Mouse (Mus musculus) right cerebral cortex, postnatal 25 days (tissue): Measurements from ENCODE around the gene Rbm18.

Source experiments
- DNase-seq: peaks from one replicate; pipeline ENCODE4 v3.0.0; 2022

The Rbm18 gene

DNA sequence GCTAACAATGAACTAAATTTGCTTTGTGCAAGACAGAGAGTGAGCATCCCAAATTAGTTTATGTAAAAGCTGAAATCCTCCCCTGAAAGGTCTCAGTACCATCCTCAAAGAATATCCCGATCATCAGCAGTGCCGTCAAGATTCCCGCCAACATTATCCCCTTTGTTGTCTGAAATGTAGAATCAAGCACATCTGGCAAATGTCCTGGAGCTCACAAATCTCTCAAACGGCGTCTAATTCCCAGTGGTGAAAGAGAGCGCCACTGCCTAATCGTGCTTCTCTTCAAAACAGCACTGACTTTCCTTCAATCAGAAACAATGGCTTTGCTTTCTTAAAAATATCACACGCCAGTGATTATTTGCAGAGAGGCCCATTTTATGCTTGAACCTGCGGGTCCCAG lies 69.4 kb downstream of the Rbm18 start:
- DNase-seq: no peak
